Mouse (Mus musculus): ENCODE results near the gene Slc25a25.

GRCm38 (mm10) chr2:32483179-32483875 lies 32.1 kb upstream of the Slc25a25 start:
- peak; percentile 62 for TF ChIP-seq CTCF (IDR thresholded peaks at IDR 0.05; ENCODE audit: low read depth)
- TF ChIP-seq EP300 (optimal IDR thresholded peaks at IDR 0.05): no peak
